Mouse (Mus musculus) G1E (cell line): Measurements from ENCODE around the gene Thap4.

Source experiments
- CTCF ChIP-seq: IDR thresholded peaks from 2 replicates; pipeline ENCODE4 v1.5.1; 2012; ENCODE audit warnings: low read depth, low read length, inconsistent platforms, mixed read lengths
- GATA1 ChIP-seq: IDR thresholded peaks from 2 replicates; pipeline ENCODE4 v1.6.1; 2012; ENCODE audit warnings: borderline replicate concordance, low read length, inconsistent platforms, mixed read lengths
- POLR2AphosphoS5 ChIP-seq: IDR thresholded peaks from 2 replicates; pipeline ENCODE4 v1.6.1; 2012; ENCODE audit warnings: low read depth, low read length, inconsistent platforms; ENCODE audit not compliant: insufficient replicate concordance
- TAL1 ChIP-seq: conservative IDR thresholded peaks from 2 replicates; pipeline ENCODE4 v1.6.1; 2012; ENCODE audit warnings: low read depth, low read length, inconsistent platforms, mixed read lengths

GRCm38 (mm10) chr1:93740671-93741070 is 14.0 kb downstream of the Thap4 start:
- TF ChIP-seq CTCF: no peak
- TF ChIP-seq GATA1: no peak
- no peak for TF ChIP-seq TAL1
- no peak for TF ChIP-seq POLR2AphosphoS5
